Mouse (Mus musculus): ENCODE results near the gene Zfp964.
"Not testable (repeated sequence)": the region's sequence is repeated elsewhere in the genome, so short reads cannot be mapped to it uniquely, and the experiment has no call there.

- not testable (repeated sequence) for TF ChIP-seq USF1 (IDR thresholded peaks at IDR 0.05; ENCODE audit: low read depth); POLR2AphosphoS2 (IDR thresholded peaks at IDR 0.05; ENCODE audit: insufficient read length, low read depth); REST (IDR thresholded peaks at IDR 0.05; ENCODE audit: insufficient read depth, insufficient read length)
These were observed 10.8 kb downstream of the Zfp964 start for GRCm38 (mm10) chr8:69665051-69665450.
